Mouse (Mus musculus) forebrain, postnatal 0 days (tissue): ENCODE data around the gene Mrps15. TPM values are rescaled to one million over a fixed set of nuclear protein-coding genes. Genes with fewer than 3 reads are reported as not detected.
"Not testable (repeated sequence)": the region's sequence is repeated elsewhere in the genome, so short reads cannot be mapped to it uniquely, and the experiment has no call there.

ENCODE experiments used
- ATAC-seq: fragments of 200-750 bp; cut with Nextera tagmentation; 2 replicates; pipeline ENCODE4 v1.8.0; 2017; ENCODE audit warnings: mild to moderate bottlenecking, moderate library complexity
- DNase-seq: peaks from one replicate; pipeline ENCODE4 v3.0.0-alpha.2; 2015
- H3K27ac ChIP-seq: fragments of 300-500 bp; sonication (generic); 2 replicates; pipeline ENCODE4 v1.5.1; 2014; ENCODE audit warnings: low read depth, mild to moderate bottlenecking, antibody characterized with exemption, low read length, moderate library complexity, mixed read lengths
- H3K27me3 ChIP-seq: fragments of 300-500 bp; sonication (generic); 2 replicates; pipeline ENCODE4 v1.6.1; 2014; ENCODE audit warnings: mild to moderate bottlenecking, low read length, mixed read lengths; ENCODE audit not compliant: insufficient read depth
- H3K36me3 ChIP-seq: fragments of 300-500 bp; sonication (generic); 2 replicates; pipeline ENCODE4 v1.6.1; 2014; ENCODE audit warnings: mild to moderate bottlenecking, moderate library complexity; ENCODE audit not compliant: insufficient read depth
- H3K4me1 ChIP-seq: fragments of 300-500 bp; sonication (generic); 2 replicates; pipeline ENCODE4 v1.6.1; 2014; ENCODE audit warnings: antibody characterized with exemption; ENCODE audit not compliant: insufficient read depth
- H3K4me2 ChIP-seq: fragments of 300-500 bp; sonication (generic); 2 replicates; pipeline ENCODE4 v1.6.1; 2014; ENCODE audit warnings: low read depth, mild to moderate bottlenecking, moderate library complexity
- H3K4me3 ChIP-seq: fragments of 300-500 bp; sonication (generic); 2 replicates; pipeline ENCODE4 v1.5.1; 2014; ENCODE audit warnings: low read depth, low read length, mixed read lengths
- H3K9ac ChIP-seq: fragments of 300-500 bp; sonication (generic); 2 replicates; pipeline ENCODE4 v1.6.1; 2014; ENCODE audit warnings: mild to moderate bottlenecking
- H3K9me3 ChIP-seq: fragments of 300-500 bp; sonication (generic); 2 replicates; pipeline ENCODE4 v1.6.1; 2016; ENCODE audit warnings: low read length
- CTCF ChIP-seq: sonication (generic); IDR thresholded peaks from 2 replicates; pipeline ENCODE4 v1.5.1; 2016; ENCODE audit warnings: antibody characterized with exemption, control low read depth, low read depth
- WGBS: fragments of 180-500 bp; shearing (Covaris S2); extraction: QIAGEN DNeasy Blood & Tissue Kit; methylation state at CpG from one replicate; pipeline ENCODE4 v1.1.7; 2014; 5-methylcytosine and 5-hydroxymethylcytosine counted together
- polyA plus RNA-seq: library from polyadenylated mRNA; unstranded; fragments of >200 nt; fragmentation: Nextera tagmentation; extraction: Ambion mirVana; gene quantifications from 2 replicates; pipeline ENCODE4 v1.2.1, GENCODE M21; 2015
- total RNA-seq: library from RNA; depleted of rRNA; stranded (reverse); fragments of >200 nt; gene quantifications from 2 replicates; pipeline ENCODE4 v1.2.3, GENCODE M21; 2014

Mrps15 gene
- total and polyA plus RNA-seq, 2 experiments from 2014 or later, result 52.1 to 116 TPM

GRCm38 (mm10) chr4:126091873-126092272 is 45.1 kb downstream of the Mrps15 start:
- no peak for ATAC-seq

GRCm38 (mm10) chr4:126095622-126096430 is 49.1 kb downstream of the Mrps15 start:
- H3K27ac ChIP-seq, result peak overlapping the region; percentile 88; the same call in 1 of the 2 replicates
- not testable (repeated sequence) for H3K9me3 ChIP-seq, H3K27me3 ChIP-seq, DNase-seq, H3K4me3 ChIP-seq, H3K4me1 ChIP-seq, H3K36me3 ChIP-seq, ATAC-seq
- H3K4me2 ChIP-seq, result peak overlapping the region; percentile 61; the same call in 1 of the 2 replicates
- H3K9ac ChIP-seq, result 0 out of 2 replicates have a peak overlapping the region, but pooled peaks have one; percentile 78
- WGBS, result 55% methylated on average over 14 of the region's 14 CpGs

More at GRCm38 (mm10) chr4:126091873-126092272, 45.1 kb downstream of the Mrps15 start:
- TF ChIP-seq CTCF, result no peak
- no peaks in the 10 kb centered on the region for H3K4me1 ChIP-seq
- H3K27me3 ChIP-seq, result no peaks in the 10 kb centered on the region
- H3K4me2 ChIP-seq, result no peak overlapping the region
- H3K4me3 ChIP-seq, result no peak overlapping the region
- WGBS, result 84% methylated on average over 8 of the region's 8 CpGs
- H3K9me3 ChIP-seq, result no peaks in the 10 kb centered on the region
- no peak overlapping the region for H3K27ac ChIP-seq
- no peak overlapping the region for H3K9ac ChIP-seq
- no peak for DNase-seq
- H3K36me3 ChIP-seq, result peaks cover 10% of the 10 kb centered on the region; the same call in 1 of the 2 replicates

- ATAC-seq (peak; percentile 99), DNase-seq (peak; percentile 97)
- H3K4me2 ChIP-seq, result peak within 1 kb of the TSS; percentile 61
- H3K4me1 ChIP-seq, result 0 out of 2 replicates have a peak, but pooled peaks cover 4% of the 10 kb centered on the region
- peak within 1 kb of the TSS; percentile 88 for H3K27ac ChIP-seq
- TF ChIP-seq CTCF, result no peak
- H3K36me3 ChIP-seq, result no peaks in the 10 kb centered on the region
- WGBS, result 3% methylated on average over 34 of the region's 37 CpGs
- H3K9ac ChIP-seq, result peak within 1 kb of the TSS; percentile 78
- no peaks in the 10 kb centered on the region for H3K27me3 ChIP-seq
- H3K4me3 ChIP-seq, result peak within 1 kb of the TSS; percentile 65
- H3K9me3 ChIP-seq, result no peaks in the 10 kb centered on the region
Observed at GRCm38 (mm10) chr4:126096464-126097111, 49.9 kb downstream of the Mrps15 start, which contains the start of gene Lsm10. Gene Lsm10, plus strand, starts transcription at chr4:126096623.

- TF ChIP-seq CTCF, result no peak
- 95% methylated on average over 20 of the region's 20 CpGs for WGBS
- H3K4me1 ChIP-seq, result peaks cover 9% of the 10 kb centered on the region
- no peak overlapping the region for H3K4me3 ChIP-seq
- no peaks in the 10 kb centered on the region for H3K27me3 ChIP-seq
- no peaks in the 10 kb centered on the region for H3K36me3 ChIP-seq
- no peak for DNase-seq
- no peaks in the 10 kb centered on the region for H3K9me3 ChIP-seq
- no peak overlapping the region for H3K9ac ChIP-seq
- ATAC-seq, result no peak
- no peak overlapping the region for H3K4me2 ChIP-seq
- no peak overlapping the region for H3K27ac ChIP-seq
Observed at GRCm38 (mm10) chr4:126097711-126098253, 51.1 kb downstream of the Mrps15 start.

GRCm38 (mm10) chr4:126099365-126099764 is 52.6 kb downstream of the Mrps15 start:
- Histone ChIP-seq H3K4me2 (no peak overlapping the region), H3K4me1 (peaks cover 15% of the 10 kb centered on the region), H3K9me3 (no peaks in the 10 kb centered on the region), H3K4me3 (no peak overlapping the region), H3K9ac (no peak overlapping the region), H3K27ac (peak overlapping the region; percentile 35; the same call in 1 of the 2 replicates), H3K36me3 (no peaks in the 10 kb centered on the region), H3K27me3 (no peaks in the 10 kb centered on the region)
- 96% methylated on average over 3 of the region's 3 CpGs for WGBS
- DNase-seq (no peak), ATAC-seq (no peak)
- TF ChIP-seq CTCF, result no peak

GRCm38 (mm10) chr4:126100764-126101163 is 54.0 kb downstream of the Mrps15 start:
- Histone ChIP-seq H3K9ac (no peak overlapping the region), H3K36me3 (no peaks in the 10 kb centered on the region), H3K4me1 (peaks cover 27% of the 10 kb centered on the region), H3K27ac (no peak overlapping the region), H3K9me3 (no peaks in the 10 kb centered on the region), H3K4me3 (no peak overlapping the region), H3K4me2 (no peak overlapping the region), H3K27me3 (no peaks in the 10 kb centered on the region)
- ATAC-seq, result no peak
- DNase-seq, result no peak
- WGBS, result 89% methylated on average over 3 of the region's 3 CpGs
- no peak for TF ChIP-seq CTCF
